Mouse (Mus musculus) embryo, embryonic 10.5 days (tissue): Measurements from ENCODE around the gene Ear1.
"Not testable (repeated sequence)": the region's sequence is repeated elsewhere in the genome, so short reads cannot be mapped to it uniquely, and the experiment has no call there.

ENCODE experiments used
- DNase-seq: peaks from one replicate; pipeline ENCODE4 v3.0.0-alpha.2; 2015; ENCODE audit warnings: low spot score

Gene Ear1

GRCm38 (mm10) chr14:43875417-43875816 is at the start of gene Ear1:
Gene Ear1, minus strand, starts transcription at chr14:43875517.
- not testable (repeated sequence) for DNase-seq

DNA sequence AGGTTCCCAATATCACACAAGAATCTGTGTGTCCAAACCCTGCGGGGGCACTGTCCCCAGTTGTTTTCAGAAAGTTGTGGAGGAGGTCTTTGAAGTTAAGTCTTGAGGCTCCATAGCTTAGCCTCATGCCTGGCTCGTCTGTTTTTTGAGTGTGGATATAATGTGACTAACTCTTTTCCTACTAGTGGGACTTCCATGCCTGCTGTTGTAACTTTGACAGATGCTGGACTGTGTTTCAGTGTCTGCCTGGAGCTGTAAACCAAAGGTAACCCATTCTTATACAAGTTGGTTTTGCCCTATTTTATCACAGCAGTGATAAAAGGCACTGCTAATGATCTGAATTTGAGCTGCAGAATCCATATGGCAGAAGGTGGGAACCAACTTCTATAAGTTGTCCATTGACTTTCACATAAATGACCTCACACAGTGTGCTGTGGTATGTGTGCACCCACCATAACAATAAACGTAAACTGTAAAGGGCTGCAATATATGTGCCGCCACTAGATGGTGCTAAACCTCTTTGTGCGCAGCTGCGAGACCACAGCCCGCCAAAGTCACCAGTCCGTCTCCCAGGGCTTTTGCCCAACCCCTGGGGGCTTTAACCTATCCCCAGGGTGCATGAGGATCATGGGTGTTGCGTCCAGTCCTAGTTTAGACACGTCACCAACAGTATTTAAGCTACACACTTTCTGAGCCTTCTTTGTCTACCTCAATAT is 49.5 kb upstream of the Ear1 start, which contains the start of gene Gm8113:
Gm8113 (plus strand) TSS at position 703 of the 716 bp plus-strand sequence.
- peak; percentile 94 for DNase-seq

DNA sequence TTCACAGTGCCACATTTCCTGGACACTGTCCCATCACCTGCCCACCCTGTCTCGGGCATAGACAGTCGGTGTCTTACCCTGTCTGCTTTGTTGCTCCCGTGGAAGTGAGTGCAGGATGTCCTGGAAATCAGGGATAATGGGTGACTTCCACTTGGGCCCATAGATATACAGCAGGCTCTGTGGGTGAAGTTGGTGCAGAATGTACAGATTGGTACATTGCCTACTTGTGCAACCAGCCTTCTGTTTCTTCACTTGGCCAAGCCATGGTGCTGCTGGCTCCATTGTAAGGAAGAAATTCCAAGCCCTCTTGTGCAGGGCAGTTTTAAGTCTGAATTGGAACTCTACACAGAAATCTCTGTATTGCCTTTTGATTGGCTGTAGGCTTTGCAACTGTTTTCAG is 48.1 kb upstream of the Ear1 start, which contains the start of gene Ear10:
Ear10 (minus strand) TSS at position 101 of the 400 bp plus-strand sequence.
- DNase-seq = not testable (repeated sequence)

- not testable (repeated sequence) for DNase-seq
Observed at GRCm38 (mm10) chr14:43918214-43918613, 42.9 kb upstream of the Ear1 start.

DNA sequence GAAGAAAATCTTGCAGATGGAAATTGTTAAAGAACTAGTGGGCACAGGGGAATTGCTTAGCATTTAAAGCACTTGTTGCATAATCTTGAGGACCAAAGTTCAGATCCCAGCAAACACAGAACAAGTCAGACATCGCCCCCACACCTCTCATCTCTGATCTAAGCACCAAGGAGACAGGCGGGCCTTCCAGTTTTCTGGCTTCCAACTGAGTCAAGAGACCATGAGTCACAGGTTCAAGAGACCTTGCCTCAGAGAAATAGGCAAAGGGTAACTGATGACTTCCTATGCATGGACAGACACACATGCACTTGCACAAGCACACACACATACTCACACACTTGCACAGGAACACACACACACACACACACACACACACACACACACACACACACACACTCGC is 23.3 kb upstream of the Ear1 start:
- not testable (repeated sequence) for DNase-seq

DNA sequence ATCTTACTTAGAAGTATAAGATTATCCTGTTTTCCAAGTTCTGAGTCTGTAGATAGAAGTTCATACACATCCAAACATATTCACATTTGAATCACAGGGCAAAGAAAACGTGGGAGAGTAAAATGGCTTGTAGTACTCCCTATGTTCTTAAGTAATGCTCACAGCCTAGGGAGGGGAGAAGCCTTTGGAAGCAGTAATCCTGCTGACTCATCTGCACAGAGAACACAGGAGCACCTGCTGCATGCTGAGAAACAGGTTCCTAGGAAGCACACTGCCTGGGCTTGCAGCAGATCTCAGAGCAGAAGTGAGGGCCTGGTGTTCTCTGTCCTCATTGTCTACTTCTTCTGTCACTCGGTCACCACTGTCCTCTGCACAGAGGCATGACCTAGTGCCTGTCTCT is 20.0 kb upstream of the Ear1 start:
- not testable (repeated sequence) for DNase-seq

DNA sequence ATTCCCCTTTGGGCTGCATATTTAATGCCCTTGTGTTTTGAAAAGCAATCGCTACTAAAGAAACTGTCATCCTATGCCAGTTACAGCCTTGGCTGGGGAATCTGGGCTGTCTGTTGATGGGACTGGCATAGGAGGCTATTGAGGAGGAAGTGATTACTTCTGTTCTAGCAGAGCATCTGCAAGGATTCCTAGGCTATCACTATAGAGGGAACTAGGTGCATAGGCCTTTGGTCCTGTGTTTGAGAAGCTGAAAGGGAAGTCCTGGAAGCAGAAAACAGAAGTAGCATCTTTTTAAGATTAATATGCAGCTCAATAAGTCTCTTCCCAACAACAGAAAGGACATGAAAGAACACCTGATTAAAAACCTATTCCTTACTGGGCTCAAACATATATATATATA is 16.0 kb upstream of the Ear1 start:
- not testable (repeated sequence) for DNase-seq

DNA sequence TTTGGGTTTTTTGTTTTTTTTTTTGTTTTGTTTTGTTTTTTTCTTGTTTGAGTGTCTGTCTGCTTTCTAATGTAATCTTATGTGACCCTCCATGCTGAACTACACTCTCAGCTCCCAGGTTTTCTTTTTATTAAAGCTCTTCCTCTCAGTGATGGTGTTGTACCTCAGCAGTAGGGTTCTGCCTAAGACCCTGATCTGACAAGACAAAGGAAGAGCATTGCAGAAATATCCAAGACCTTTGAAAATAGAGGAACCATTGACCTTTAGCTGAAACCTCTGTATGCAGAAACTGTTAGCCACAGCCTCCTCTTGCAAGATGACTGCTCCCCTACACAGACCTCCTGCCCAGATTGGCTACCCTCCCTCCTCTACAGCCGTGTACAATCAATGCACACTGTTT is 10.9 kb upstream of the Ear1 start:
- not testable (repeated sequence) for DNase-seq

GRCm38 (mm10) chr14:43879966-43880545 is 4.7 kb upstream of the Ear1 start:
- DNase-seq = not testable (repeated sequence)

DNA sequence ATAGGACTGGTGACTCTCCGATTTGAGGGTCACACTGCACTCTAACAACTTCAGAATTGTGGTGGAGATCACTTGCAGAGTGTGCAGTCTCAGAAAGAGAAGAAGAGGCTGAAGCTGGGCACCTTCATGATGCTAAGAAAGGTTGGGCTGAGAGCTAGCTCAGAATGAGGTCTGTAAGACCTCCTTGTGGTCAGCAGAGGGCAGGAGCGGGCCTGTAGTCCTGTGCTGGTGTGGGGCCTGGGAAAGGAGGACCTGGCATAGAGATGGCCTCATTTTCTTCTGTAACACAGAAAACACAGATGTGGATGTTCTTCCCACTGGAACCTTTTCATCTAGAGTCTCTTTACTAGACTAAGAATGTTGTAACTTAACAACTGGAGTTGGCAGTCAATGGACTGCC is 2.5 kb upstream of the Ear1 start:
- not testable (repeated sequence) for DNase-seq

GRCm38 (mm10) chr14:43874862-43875261 is 455 bp downstream of the Ear1 start:
- not testable (repeated sequence) for DNase-seq

DNA sequence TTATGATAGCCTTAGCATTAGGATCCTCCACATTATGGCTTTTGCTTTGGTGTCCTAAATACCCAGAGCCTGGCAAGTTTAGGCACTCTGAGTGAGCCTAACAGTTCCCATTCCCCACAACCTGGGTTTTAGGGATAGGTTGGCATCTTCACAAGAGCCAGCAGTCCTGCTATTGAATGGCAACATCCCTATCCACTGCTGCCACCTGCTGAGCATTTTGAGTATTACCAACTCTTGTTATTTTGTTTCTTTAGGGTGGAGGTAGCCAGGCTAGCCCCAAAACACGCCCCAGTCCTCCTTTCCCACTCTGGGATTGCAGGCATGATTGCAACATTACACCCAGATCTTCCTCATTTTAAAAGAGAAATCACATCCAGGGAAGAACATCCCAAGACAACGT is 14.8 kb downstream of the Ear1 start:
- DNase-seq = peak; percentile 61

- not testable (repeated sequence) for DNase-seq
Observed at GRCm38 (mm10) chr14:43859465-43859864, 15.9 kb downstream of the Ear1 start.

DNA sequence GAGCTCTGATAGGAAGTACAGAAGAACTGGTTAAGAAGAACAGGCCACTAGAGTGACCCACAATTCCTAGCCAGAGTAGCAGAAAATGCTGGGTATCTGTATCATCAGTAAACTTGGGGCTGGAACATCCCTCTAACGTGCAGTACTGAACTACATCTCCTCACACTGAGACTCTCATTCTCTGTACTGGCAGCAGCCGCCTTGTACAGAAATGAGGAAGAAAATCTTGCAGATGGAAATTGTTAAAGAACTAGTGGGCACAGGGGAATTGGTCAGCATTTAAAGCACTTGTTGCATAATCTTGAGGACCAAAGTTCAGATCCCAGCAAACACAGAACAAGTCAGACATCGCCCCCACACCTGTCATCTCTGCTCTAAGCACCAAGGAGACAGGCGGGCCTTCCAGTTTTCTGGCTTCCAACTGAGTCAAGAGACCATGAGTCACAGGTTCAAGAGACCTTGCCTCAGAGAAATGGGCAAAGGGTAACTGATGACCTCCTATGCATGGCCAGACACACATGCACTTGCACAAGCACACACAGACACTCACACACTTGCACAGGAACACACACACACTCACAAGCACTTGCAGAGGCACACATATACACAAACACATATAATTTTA is 31.3 kb downstream of the Ear1 start:
- not testable (repeated sequence) for DNase-seq

DNA sequence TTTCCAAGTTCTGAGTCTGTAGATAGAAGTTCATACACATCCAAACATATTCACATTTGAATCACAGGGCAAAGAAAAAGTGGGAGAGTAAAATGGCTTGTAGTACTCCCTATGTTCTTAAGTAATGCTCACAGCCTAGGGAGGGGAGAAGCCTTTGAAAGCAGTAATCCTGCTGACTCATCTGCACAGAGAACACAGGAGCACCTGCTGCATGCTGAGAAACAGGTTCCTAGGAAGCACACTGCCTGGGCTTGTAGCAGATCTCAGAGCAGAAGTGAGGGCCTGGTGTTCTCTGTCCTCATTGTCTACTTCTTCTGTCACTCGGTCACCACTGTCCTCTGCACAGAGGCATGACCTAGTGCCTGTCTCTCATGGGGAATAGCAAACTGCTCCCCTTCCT is 34.3 kb downstream of the Ear1 start:
- DNase-seq = not testable (repeated sequence)

DNA sequence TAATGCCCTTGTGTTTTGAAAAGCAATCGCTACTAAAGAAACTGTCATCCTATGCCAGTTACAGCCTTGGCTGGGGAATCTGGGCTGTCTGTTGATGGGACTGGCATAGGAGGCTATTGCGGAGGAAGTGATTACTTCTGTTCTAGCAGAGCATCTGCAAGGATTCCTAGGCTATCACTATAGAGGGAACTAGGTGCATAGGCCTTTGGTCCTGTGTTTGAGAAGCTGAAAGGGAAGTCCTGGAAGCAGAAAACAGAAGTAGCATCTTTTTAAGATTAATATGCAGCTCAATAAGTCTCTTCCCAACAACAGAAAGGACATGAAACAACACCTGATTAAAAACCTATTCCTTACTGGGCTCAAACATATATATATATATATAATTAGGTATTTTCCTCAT is 40.0 kb downstream of the Ear1 start:
- DNase-seq = not testable (repeated sequence)

DNA sequence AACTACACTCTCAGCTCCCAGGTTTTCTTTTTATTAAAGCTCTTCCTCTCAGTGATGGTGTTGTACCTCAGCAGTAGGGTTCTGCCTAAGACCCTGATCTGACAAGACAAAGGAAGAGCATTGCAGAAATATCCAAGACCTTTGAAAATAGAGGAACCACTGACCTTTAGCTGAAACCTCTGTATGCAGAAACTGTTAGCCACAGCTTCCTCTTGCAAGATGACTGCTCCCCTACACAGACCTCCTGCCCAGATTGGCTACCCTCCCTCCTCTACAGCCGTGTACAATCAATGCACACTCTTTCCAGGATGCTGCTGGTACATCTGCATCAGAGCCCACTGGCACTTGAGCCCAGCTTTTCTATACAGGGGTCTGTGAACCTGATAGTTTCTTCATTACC is 44.9 kb downstream of the Ear1 start:
- DNase-seq = not testable (repeated sequence)

DNA sequence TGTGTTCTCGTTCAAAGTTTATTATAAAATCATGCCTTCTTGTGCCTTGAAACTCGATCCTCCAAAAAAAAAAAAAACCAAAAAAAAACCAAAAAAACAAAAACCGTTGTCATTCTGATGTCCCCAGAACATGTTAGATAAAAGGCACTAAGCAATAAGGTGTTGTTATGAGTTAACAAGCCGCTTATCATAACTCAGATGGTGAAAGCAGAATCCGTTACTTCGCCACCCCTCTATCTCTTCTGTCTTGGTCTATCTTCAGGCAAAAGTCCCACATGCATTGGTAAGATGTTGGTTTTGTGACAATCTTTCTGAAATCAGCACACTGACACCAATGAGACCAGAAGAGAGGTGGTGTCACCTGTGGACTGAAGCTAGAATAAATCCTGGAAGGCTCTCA is 51.1 kb downstream of the Ear1 start:
- not testable (repeated sequence) for DNase-seq

DNA sequence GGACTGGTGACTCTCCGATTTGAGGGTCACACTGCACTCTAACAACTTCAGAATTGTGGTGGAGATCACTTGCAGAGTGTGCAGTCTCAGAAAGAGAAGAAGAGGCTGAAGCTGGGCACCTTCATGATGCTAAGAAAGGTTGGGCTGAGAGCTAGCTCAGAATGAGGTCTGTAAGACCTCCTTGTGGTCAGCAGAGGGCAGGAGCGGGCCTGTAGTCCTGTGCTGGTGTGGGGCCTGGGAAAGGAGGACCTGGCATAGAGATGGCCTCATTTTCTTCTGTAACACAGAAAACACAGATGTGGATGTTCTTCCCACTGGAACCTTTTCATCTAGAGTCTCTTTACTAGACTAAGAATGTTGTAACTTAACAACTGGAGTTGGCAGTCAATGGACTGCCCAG is 53.4 kb downstream of the Ear1 start:
- not testable (repeated sequence) for DNase-seq

- peak; percentile 49 for DNase-seq
Observed at GRCm38 (mm10) chr14:43812458-43812857, 62.9 kb downstream of the Ear1 start.

DNA sequence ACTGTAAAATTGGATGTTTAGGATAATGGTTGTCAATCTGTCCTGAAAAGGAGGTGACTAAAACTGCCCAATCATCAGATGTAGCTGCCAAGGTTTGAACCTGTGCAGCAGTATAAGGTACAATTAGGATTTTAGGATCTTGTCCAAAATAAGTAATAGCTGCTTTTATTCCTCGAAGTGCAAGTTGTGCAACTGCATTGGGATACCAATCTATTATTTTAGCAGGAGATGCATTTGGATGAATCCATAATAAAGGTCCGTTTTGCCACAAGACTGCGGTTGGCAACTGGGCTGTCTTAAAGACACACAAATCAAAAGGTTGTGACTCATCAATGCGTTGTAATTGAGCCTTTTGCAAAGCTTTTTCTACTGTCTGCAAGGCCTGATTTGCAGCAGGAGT is 67.2 kb downstream of the Ear1 start:
- not testable (repeated sequence) for DNase-seq

DNA sequence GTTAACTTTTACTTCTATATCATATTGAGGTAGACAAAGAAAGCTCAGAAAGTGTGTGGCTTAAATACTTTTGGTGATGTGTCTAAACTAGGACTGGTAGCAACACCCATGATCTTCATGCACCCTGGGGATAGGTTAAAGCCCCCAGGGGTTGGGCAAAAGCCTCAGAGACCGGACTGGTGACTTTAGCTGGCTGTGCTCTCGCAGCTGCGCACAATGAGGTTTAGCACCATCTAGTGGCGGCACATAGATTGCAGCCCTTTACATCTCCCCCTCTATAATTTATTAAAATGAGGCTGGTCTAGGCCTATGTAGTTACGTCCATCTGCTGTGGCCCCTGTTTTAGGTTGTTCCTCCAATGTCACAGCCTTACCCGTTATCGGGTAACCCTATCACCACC is 70.9 kb downstream of the Ear1 start:
- not testable (repeated sequence) for DNase-seq

- peak; percentile 27 for DNase-seq
Observed at GRCm38 (mm10) chr14:43796905-43797470, 78.3 kb downstream of the Ear1 start.
